Mouse (Mus musculus): ENCODE data around the gene Zfp292. TPM values are rescaled to one million over a fixed set of nuclear protein-coding genes. Genes with fewer than 3 reads are reported as not detected.

Gene Zfp292
- total and polyA plus RNA-seq, 3 experiments = 9.5 to 13.6 (median 11.4) TPM

GRCm38 (mm10) chr4:34869813-34870212 lies 12.9 kb downstream of the Zfp292 start:
- TF ChIP-seq MEF2A (IDR thresholded peaks at IDR 0.05; ENCODE audit: borderline replicate concordance, low read depth, low read length) (no peak), NELFE (IDR thresholded peaks at IDR 0.05; ENCODE audit: low read depth, low read length) (no peak), USF2 (conservative IDR thresholded peaks at IDR 0.05; ENCODE audit: low read depth, low read length) (no peak), RAD21 (IDR thresholded peaks at IDR 0.05; ENCODE audit: low read depth, low read length) (no peak), ZNF384 (IDR thresholded peaks at IDR 0.05; ENCODE audit: low read depth, low read length) (no peak), EP300 (IDR thresholded peaks at IDR 0.05; ENCODE audit: low read length) (no peak), SIN3A (IDR thresholded peaks at IDR 0.05; ENCODE audit: low read length) (no peak), UBTF (IDR thresholded peaks at IDR 0.05; ENCODE audit: low read depth, low read length) (no peak), MAZ (IDR thresholded peaks at IDR 0.05; ENCODE audit: low read depth, low read length) (no peak), TCF12 (IDR thresholded peaks at IDR 0.05; ENCODE audit: low read depth, low read length) (no peak), CTCF (conservative IDR thresholded peaks at IDR 0.05 in 1 of 2, IDR thresholded peaks at IDR 0.05 in 1 of 2; ENCODE audit: low read depth in 2 of 2, low read length in 2 of 2) (no peak), USF1 (IDR thresholded peaks at IDR 0.05; ENCODE audit: low read depth, low read length) (no peak), MAX (IDR thresholded peaks at IDR 0.05; ENCODE audit: low read length) (no peak), KAT2A (IDR thresholded peaks at IDR 0.05; ENCODE audit: insufficient replicate concordance, low read length) (no peak), POLR2A (IDR thresholded peaks at IDR 0.05; ENCODE audit: low read depth, low read length) (no peak), RCOR1 (conservative IDR thresholded peaks at IDR 0.05; ENCODE audit: low read depth, low read length) (no peak), MXI1 (IDR thresholded peaks at IDR 0.05; ENCODE audit: low read depth, low read length) (no peak), ETS1 (conservative IDR thresholded peaks at IDR 0.05; ENCODE audit: low read depth, low read length) (no peak), NRF1 (IDR thresholded peaks at IDR 0.05; ENCODE audit: low read depth, low read length) (no peak), IRF4 (IDR thresholded peaks at IDR 0.05; ENCODE audit: low read depth, low read length) (no peak)
- H3K27me3 ChIP-seq (replicated peaks) = no peaks in the 10 kb centered on the region
- no peak overlapping the region for H3K4me2 ChIP-seq (ENCODE audit: insufficient read depth, low read depth, poor library complexity, severe bottlenecking)
- H3K4me3 ChIP-seq (replicated peaks in 1 of 3; ENCODE audit: low read depth in 2 of 3, low read length in 2 of 3, poor library complexity in 1 of 3) = no peak overlapping the region
- H3K27ac ChIP-seq (ENCODE audit: insufficient read depth, low read depth) = no peak overlapping the region
- H3K9ac ChIP-seq (ENCODE audit: insufficient read depth, low read depth) = no peak overlapping the region
- dilution Hi-C loops (cut with MboI; ENCODE audit: extremely low pct_ligation_motif_present, extremely low pct_unique_long_range_greater_than_20kb, low sequenced_read_pairs) = no loop called here
- H3K9me3 ChIP-seq (replicated peaks; ENCODE audit: low read length) = no peaks in the 10 kb centered on the region
- no peak for DNase-seq (ENCODE audit: extremely low read depth)
- H3K36me3 ChIP-seq (replicated peaks in 1 of 2; ENCODE audit: control insufficient read depth in 1 of 2, insufficient read depth in 1 of 2, low read length in 1 of 2) = peaks cover 0 to 19% of the 10 kb centered on the region in 2 experiments
- H3K79me2 ChIP-seq (replicated peaks; ENCODE audit: control insufficient read depth, extremely low read depth, insufficient read depth, poor library complexity, severe bottlenecking) = peaks cover 59% of the 10 kb centered on the region
- in situ Hi-C loops (cut with MboI; ENCODE audit: low pct_ligation_motif_present, low pct_unique_long_range_greater_than_20kb, low sequenced_read_pairs) = no loop called here
- peaks cover 0 to 37% of the 10 kb centered on the region in 2 experiments; a peak in 2 of 4 replicates for H3K4me1 ChIP-seq (ENCODE audit: control insufficient read depth in 1 of 2, insufficient read depth in 2 of 2)

DNA sequence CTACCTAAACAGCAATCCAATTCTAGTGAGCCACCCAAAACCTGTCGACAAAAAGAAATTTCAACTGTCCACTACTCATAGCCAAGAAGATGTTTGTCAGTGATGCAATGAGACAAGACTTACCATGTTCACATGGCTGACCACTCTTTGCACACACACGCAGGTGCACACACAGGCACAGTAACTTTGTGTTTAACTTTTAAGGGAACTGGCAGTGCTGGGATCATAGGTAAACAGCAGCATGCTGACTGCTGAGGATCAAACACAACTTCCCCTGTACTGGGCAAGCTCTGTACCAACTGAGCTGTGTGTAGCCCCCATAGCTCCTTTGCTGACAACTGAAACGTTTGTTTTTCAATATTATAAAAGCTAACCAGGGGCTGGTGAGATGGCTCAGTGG lies 21.3 kb downstream of the Zfp292 start:
- DNase-seq (ENCODE audit: extremely low read depth) = no peak
- Histone ChIP-seq H3K9ac (ENCODE audit: insufficient read depth, low read depth) (no peak overlapping the region), H3K36me3 (replicated peaks in 1 of 2; ENCODE audit: control insufficient read depth in 1 of 2, insufficient read depth in 1 of 2, low read length in 1 of 2) (peaks cover 0 to 28% of the 10 kb centered on the region in 2 experiments), H3K27ac (ENCODE audit: insufficient read depth, low read depth) (no peak overlapping the region), H3K4me1 (ENCODE audit: control insufficient read depth in 1 of 2, insufficient read depth in 2 of 2) (peaks cover 0 to 20% of the 10 kb centered on the region in 2 experiments; a peak in 2 of 4 replicates), H3K79me2 (replicated peaks; ENCODE audit: control insufficient read depth, extremely low read depth, insufficient read depth, poor library complexity, severe bottlenecking) (peaks cover 52% of the 10 kb centered on the region), H3K9me3 (replicated peaks; ENCODE audit: low read length) (no peaks in the 10 kb centered on the region), H3K27me3 (replicated peaks) (no peaks in the 10 kb centered on the region), H3K4me3 (replicated peaks in 1 of 3; ENCODE audit: low read depth in 2 of 3, low read length in 2 of 3, poor library complexity in 1 of 3) (no peak overlapping the region), H3K4me2 (ENCODE audit: insufficient read depth, low read depth, poor library complexity, severe bottlenecking) (no peak overlapping the region)
- in situ Hi-C loops (cut with MboI; ENCODE audit: low pct_ligation_motif_present, low pct_unique_long_range_greater_than_20kb, low sequenced_read_pairs) (no loop called here), dilution Hi-C loops (cut with MboI; ENCODE audit: extremely low pct_ligation_motif_present, extremely low pct_unique_long_range_greater_than_20kb, low sequenced_read_pairs) (no loop called here)
- TF ChIP-seq MXI1 (IDR thresholded peaks at IDR 0.05; ENCODE audit: low read depth, low read length) = no peak
- TF ChIP-seq EP300 (IDR thresholded peaks at IDR 0.05; ENCODE audit: low read length) = no peak
